17 mouse cellular contexts compared by ENCODE assay signal in the genomic region with DNA sequence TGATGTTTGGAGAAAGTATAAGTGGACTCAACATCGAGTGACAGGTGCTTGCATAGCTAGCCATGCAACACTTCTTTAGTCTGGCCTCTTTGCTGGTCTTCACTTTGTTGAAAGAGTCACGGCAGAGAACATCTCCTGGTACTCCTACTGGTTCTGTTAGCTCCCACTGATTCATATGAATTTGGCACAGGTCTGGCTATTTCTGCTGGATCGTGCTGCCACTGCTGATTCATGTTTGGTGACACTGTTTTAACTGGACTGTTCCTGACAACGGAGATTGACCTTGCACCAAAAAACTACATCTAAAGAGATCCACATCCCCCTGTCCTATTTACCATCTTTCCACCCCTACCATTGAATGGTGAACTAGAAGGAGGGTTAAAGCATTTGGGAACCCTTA.
"Had no signal": no experiment of that assay in that cellular context is flagged by ENCODE, and none has a peak within 500 bp of the region (broad histone marks: within the 10 kb centered on the region; RNA-seq: fewer than 3 reads in every experiment).

No protein-coding gene starts in this region.

- ATAC-seq: hindbrain, postnatal 0 days; intestine, embryonic 16.5 days; liver, embryonic 12.5 days had no signal

- DNase-seq: gastrocnemius, postnatal 14 days; gastrocnemius, postnatal 36 days; heart, adult 11 months; heart, adult 2 months; heart, postnatal 14 days; heart, postnatal 36 days; kidney, adult 11 months; kidney, adult 2 months; kidney, adult 9 months; kidney, postnatal 14 days; kidney, postnatal 36 days; layer of hippocampus, adult 9-11 months; layer of hippocampus, postnatal 36 days; left cerebral cortex, postnatal 4 days had no signal
